Mouse (Mus musculus): ENCODE data around the gene Dohh.
A peak's percentile ranks its signal among the peaks of the same experiment; 100 is the strongest.

Gene Dohh

GRCm38 (mm10) chr10:81377793-81378552 lies 6.3 kb upstream of the Dohh start, which contains the start of gene Fzr1:
Fzr1 (minus strand) TSS chr10:81378516.
- Histone ChIP-seq H3K9me3 (ENCODE audit: low read length) (no peaks in the 10 kb centered on the region), H3K4me3 (replicated peaks; ENCODE audit: low read length) (peak within 1 kb of the TSS; percentile 96), H3K4me1 (replicated peaks; ENCODE audit: low read depth, low read length) (peaks cover 76% of the 10 kb centered on the region), H3K27me3 (ENCODE audit: insufficient read depth, low read length) (no peaks in the 10 kb centered on the region), H3K36me3 (ENCODE audit: insufficient read depth, low read length) (peaks cover 46% of the 10 kb centered on the region)
- TF ChIP-seq POU5F1 (IDR thresholded peaks at IDR 0.05; ENCODE audit: borderline replicate concordance, low read length), result no peak
- no peak for TF ChIP-seq CTCF (conservative IDR thresholded peaks at IDR 0.05; ENCODE audit: low read length)
- TF ChIP-seq NANOG (IDR thresholded peaks at IDR 0.05; ENCODE audit: borderline replicate concordance, low read length), result no peak

- Histone ChIP-seq H3K27me3 (ENCODE audit: insufficient read depth, low read length) (no peaks in the 10 kb centered on the region), H3K4me1 (replicated peaks; ENCODE audit: low read depth, low read length) (peaks cover 69% of the 10 kb centered on the region), H3K4me3 (replicated peaks; ENCODE audit: low read length) (peak overlapping the region; percentile 96), H3K36me3 (ENCODE audit: insufficient read depth, low read length) (peaks cover 39% of the 10 kb centered on the region), H3K9me3 (ENCODE audit: low read length) (no peaks in the 10 kb centered on the region)
- no peak for TF ChIP-seq NANOG (IDR thresholded peaks at IDR 0.05; ENCODE audit: borderline replicate concordance, low read length)
- no peak for TF ChIP-seq CTCF (conservative IDR thresholded peaks at IDR 0.05; ENCODE audit: low read length)
- no peak for TF ChIP-seq POU5F1 (IDR thresholded peaks at IDR 0.05; ENCODE audit: borderline replicate concordance, low read length)
Observed at GRCm38 (mm10) chr10:81378553-81379182, 5.6 kb upstream of the Dohh start.

GRCm38 (mm10) chr10:81379183-81379553 lies 5.1 kb upstream of the Dohh start:
- Histone ChIP-seq H3K27me3 (ENCODE audit: insufficient read depth, low read length) (no peaks in the 10 kb centered on the region), H3K36me3 (ENCODE audit: insufficient read depth, low read length) (peaks cover 34% of the 10 kb centered on the region), H3K4me1 (replicated peaks; ENCODE audit: low read depth, low read length) (peaks cover 64% of the 10 kb centered on the region), H3K9me3 (ENCODE audit: low read length) (no peaks in the 10 kb centered on the region), H3K4me3 (replicated peaks; ENCODE audit: low read length) (peak overlapping the region; percentile 78)
- TF ChIP-seq CTCF (conservative IDR thresholded peaks at IDR 0.05; ENCODE audit: low read length) (no peak), POU5F1 (IDR thresholded peaks at IDR 0.05; ENCODE audit: borderline replicate concordance, low read length) (no peak), NANOG (IDR thresholded peaks at IDR 0.05; ENCODE audit: borderline replicate concordance, low read length) (no peak)

GRCm38 (mm10) chr10:81379809-81380378 lies 4.3 kb upstream of the Dohh start:
- H3K36me3 ChIP-seq (ENCODE audit: insufficient read depth, low read length), result peaks cover 27% of the 10 kb centered on the region
- H3K9me3 ChIP-seq (ENCODE audit: low read length), result no peaks in the 10 kb centered on the region
- H3K4me3 ChIP-seq (replicated peaks; ENCODE audit: low read length), result no peak overlapping the region

GRCm38 (mm10) chr10:81382039-81382438 lies 2.2 kb upstream of the Dohh start:
- peaks cover 26% of the 10 kb centered on the region for H3K36me3 ChIP-seq (ENCODE audit: insufficient read depth, low read length)
- H3K27me3 ChIP-seq (ENCODE audit: insufficient read depth, low read length), result no peaks in the 10 kb centered on the region
- H3K9me3 ChIP-seq (ENCODE audit: low read length), result no peaks in the 10 kb centered on the region
- no peak overlapping the region for H3K4me3 ChIP-seq (replicated peaks; ENCODE audit: low read length)
- peaks cover 60% of the 10 kb centered on the region for H3K4me1 ChIP-seq (replicated peaks; ENCODE audit: low read depth, low read length)
- TF ChIP-seq NANOG (IDR thresholded peaks at IDR 0.05; ENCODE audit: borderline replicate concordance, low read length) (no peak), CTCF (conservative IDR thresholded peaks at IDR 0.05; ENCODE audit: low read length) (no peak), POU5F1 (IDR thresholded peaks at IDR 0.05; ENCODE audit: borderline replicate concordance, low read length) (no peak)

More at GRCm38 (mm10) chr10:81379809-81380378, 4.3 kb upstream of the Dohh start:
- no peak for TF ChIP-seq CTCF (conservative IDR thresholded peaks at IDR 0.05; ENCODE audit: low read length)
- TF ChIP-seq POU5F1 (IDR thresholded peaks at IDR 0.05; ENCODE audit: borderline replicate concordance, low read length), result no peak
- TF ChIP-seq NANOG (IDR thresholded peaks at IDR 0.05; ENCODE audit: borderline replicate concordance, low read length), result no peak
- no peaks in the 10 kb centered on the region for H3K27me3 ChIP-seq (ENCODE audit: insufficient read depth, low read length)
- H3K4me1 ChIP-seq (replicated peaks; ENCODE audit: low read depth, low read length), result peaks cover 59% of the 10 kb centered on the region

GRCm38 (mm10) chr10:81384605-81384982 lies 366 bp downstream of the Dohh start:
- H3K9me3 ChIP-seq (ENCODE audit: low read length), result no peaks in the 10 kb centered on the region
- TF ChIP-seq POU5F1 (IDR thresholded peaks at IDR 0.05; ENCODE audit: borderline replicate concordance, low read length), result no peak
- no peak for TF ChIP-seq NANOG (IDR thresholded peaks at IDR 0.05; ENCODE audit: borderline replicate concordance, low read length)
- TF ChIP-seq CTCF (conservative IDR thresholded peaks at IDR 0.05; ENCODE audit: low read length), result no peak
- H3K27me3 ChIP-seq (ENCODE audit: insufficient read depth, low read length), result no peaks in the 10 kb centered on the region
- H3K4me1 ChIP-seq (replicated peaks; ENCODE audit: low read depth, low read length), result peaks cover 71% of the 10 kb centered on the region
- peak overlapping the region; percentile 100 for H3K4me3 ChIP-seq (replicated peaks; ENCODE audit: low read length)
- H3K36me3 ChIP-seq (ENCODE audit: insufficient read depth, low read length), result peaks cover 46% of the 10 kb centered on the region

- Histone ChIP-seq H3K4me3 (replicated peaks; ENCODE audit: low read length) (peak overlapping the region; percentile 100), H3K36me3 (ENCODE audit: insufficient read depth, low read length) (peaks cover 55% of the 10 kb centered on the region), H3K4me1 (replicated peaks; ENCODE audit: low read depth, low read length) (peaks cover 72% of the 10 kb centered on the region), H3K27me3 (ENCODE audit: insufficient read depth, low read length) (no peaks in the 10 kb centered on the region), H3K9me3 (ENCODE audit: low read length) (no peaks in the 10 kb centered on the region)
- no peak for TF ChIP-seq CTCF (conservative IDR thresholded peaks at IDR 0.05; ENCODE audit: low read length)
- no peak for TF ChIP-seq NANOG (IDR thresholded peaks at IDR 0.05; ENCODE audit: borderline replicate concordance, low read length)
- no peak for TF ChIP-seq POU5F1 (IDR thresholded peaks at IDR 0.05; ENCODE audit: borderline replicate concordance, low read length)
Observed at GRCm38 (mm10) chr10:81385603-81386306, 1.5 kb downstream of the Dohh start.

- no peaks in the 10 kb centered on the region for H3K9me3 ChIP-seq (ENCODE audit: low read length)
- no peak for TF ChIP-seq POU5F1 (IDR thresholded peaks at IDR 0.05; ENCODE audit: borderline replicate concordance, low read length)
- no peak for TF ChIP-seq NANOG (IDR thresholded peaks at IDR 0.05; ENCODE audit: borderline replicate concordance, low read length)
- no peak for TF ChIP-seq CTCF (conservative IDR thresholded peaks at IDR 0.05; ENCODE audit: low read length)
- H3K27me3 ChIP-seq (ENCODE audit: insufficient read depth, low read length), result no peaks in the 10 kb centered on the region
- peaks cover 65% of the 10 kb centered on the region for H3K36me3 ChIP-seq (ENCODE audit: insufficient read depth, low read length)
- no peak overlapping the region; the same call in 1 of the 2 replicates for H3K4me3 ChIP-seq (replicated peaks; ENCODE audit: low read length)
- peaks cover 68% of the 10 kb centered on the region for H3K4me1 ChIP-seq (replicated peaks; ENCODE audit: low read depth, low read length)
Observed at GRCm38 (mm10) chr10:81387716-81388115, 3.5 kb downstream of the Dohh start.
